ENCODE assay signal across 28 mouse cellular contexts in genomic region chr7:98586313-98586712, GRCm38 (mm10).
A peak's percentile ranks its signal among the peaks of the same experiment; 100 is the strongest.
DNase-seq lines count a peak whose midpoint lies in the region; ATAC-seq and TF ChIP-seq lines count a peak whose summit lies in the region.
"Had no signal": no experiment of that assay in that cellular context is flagged by ENCODE, and none has a peak within 500 bp of the region (broad histone marks: within the 10 kb centered on the region; RNA-seq: fewer than 3 reads in every experiment).

No protein-coding gene starts in this region.

- peak; percentile 31; the same call in 1 of the 2 replicates for ATAC-seq in monocyte, adult 5-6 weeks (replicated peaks; ENCODE audit: insufficient number of reproducible peaks, low FRiP score, low TSS enrichment, poor library complexity, severe bottlenecking)
- ATAC-seq: forebrain, embryonic 14.5 days; intestine, embryonic 15.5 days; lung, postnatal 0 days had no signal

- in situ Hi-C loops in CH12.LX (cut with MboI; ENCODE audit: low pct_ligation_motif_present, low pct_unique_long_range_greater_than_20kb, low sequenced_read_pairs): no loop called here

- no peak for TF ChIP-seq CTCF in CH12.LX (conservative IDR thresholded peaks at IDR 0.05 in 1 of 2, IDR thresholded peaks at IDR 0.05 in 1 of 2; ENCODE audit: low read depth in 2 of 2, low read length in 2 of 2)

- H3K79me2 ChIP-seq in CH12.LX (replicated peaks; ENCODE audit: control insufficient read depth, extremely low read depth, insufficient read depth, poor library complexity, severe bottlenecking): no peaks in the 10 kb centered on the region

- peaks cover 13 to 48% of the 10 kb centered on the region in 2 experiments for H3K4me1 ChIP-seq in CH12.LX (ENCODE audit: control insufficient read depth in 1 of 2, insufficient read depth in 2 of 2)
- H3K4me1 ChIP-seq: hindbrain, embryonic 10.5 days; hindbrain, embryonic 15.5 days; intestine, embryonic 15.5 days; kidney, embryonic 15.5 days; liver, embryonic 13.5 days; midbrain, embryonic 12.5 days had no signal

- H3K27ac ChIP-seq in CH12.LX (ENCODE audit: insufficient read depth, low read depth): no peak overlapping the region
- H3K27ac ChIP-seq: embryonic facial prominence, embryonic 12.5 days; heart, embryonic 13.5 days; hindbrain, embryonic 10.5 days; hindbrain, embryonic 15.5 days; intestine, embryonic 15.5 days; kidney, embryonic 15.5 days; layer of hippocampus, adult 2 months; left cerebral cortex, adult 2 months; liver, embryonic 13.5 days; midbrain, embryonic 12.5 days had no signal

- H3K4me2 ChIP-seq in CH12.LX (ENCODE audit: insufficient read depth, low read depth, poor library complexity, severe bottlenecking): no peak overlapping the region
- H3K4me2 ChIP-seq: embryonic facial prominence, embryonic 12.5 days; heart, embryonic 13.5 days; hindbrain, embryonic 15.5 days; intestine, embryonic 15.5 days; kidney, embryonic 15.5 days; liver, embryonic 13.5 days; midbrain, embryonic 12.5 days had no signal

- no peaks in the 10 kb centered on the region for H3K9me3 ChIP-seq in CH12.LX (replicated peaks; ENCODE audit: low read length)
- H3K9me3 ChIP-seq: embryonic facial prominence, embryonic 12.5 days; heart, embryonic 13.5 days; hindbrain, embryonic 10.5 days; hindbrain, embryonic 15.5 days; intestine, embryonic 15.5 days; kidney, embryonic 15.5 days; liver, embryonic 13.5 days; megakaryocyte, embryonic 14.5 days; midbrain, embryonic 12.5 days had no signal

- no peak for TF ChIP-seq POLR2A in CH12.LX (IDR thresholded peaks at IDR 0.05; ENCODE audit: low read depth, low read length)

- no peak for TF ChIP-seq RAD21 in CH12.LX (IDR thresholded peaks at IDR 0.05; ENCODE audit: low read depth, low read length)

- dilution Hi-C loops in CH12.LX (cut with MboI; ENCODE audit: extremely low pct_ligation_motif_present, extremely low pct_unique_long_range_greater_than_20kb, low sequenced_read_pairs): no loop called here

- H3K4me3 ChIP-seq in CH12.LX (replicated peaks in 1 of 3; ENCODE audit: low read depth in 2 of 3, low read length in 2 of 3, poor library complexity in 1 of 3): no peak overlapping the region
- H3K4me3 ChIP-seq: embryonic facial prominence, embryonic 12.5 days; heart, embryonic 13.5 days; hindbrain, embryonic 10.5 days; hindbrain, embryonic 15.5 days; intestine, embryonic 15.5 days; kidney, embryonic 15.5 days; layer of hippocampus, adult 2 months; left cerebral cortex, adult 2 months; liver, embryonic 13.5 days; megakaryocyte, embryonic 14.5 days; midbrain, embryonic 12.5 days had no signal

- TF ChIP-seq EP300 in CH12.LX (IDR thresholded peaks at IDR 0.05; ENCODE audit: low read length): 0 out of 2 replicates have a peak, but pooled peaks have one; percentile 40

- peaks cover 12 to 28% of the 10 kb centered on the region in 2 experiments for H3K36me3 ChIP-seq in CH12.LX (replicated peaks in 1 of 2; ENCODE audit: control insufficient read depth in 1 of 2, insufficient read depth in 1 of 2, low read length in 1 of 2)

- no peak overlapping the region for H3K9ac ChIP-seq in CH12.LX (ENCODE audit: insufficient read depth, low read depth)
- H3K9ac ChIP-seq: embryonic facial prominence, embryonic 12.5 days; heart, embryonic 13.5 days; hindbrain, embryonic 15.5 days; intestine, embryonic 15.5 days; kidney, embryonic 15.5 days; liver, embryonic 13.5 days; midbrain, embryonic 12.5 days had no signal

- peak; percentile 71 to 72 for DNase-seq in spleen, postnatal 36 days (ENCODE audit: low spot score in 2 of 2)
- DNase-seq in spleen, adult 18-20 months: no peak
- peak; percentile 71 for DNase-seq in CH12.LX (ENCODE audit: extremely low read depth)
- DNase-seq in testis, postnatal 14 days (ENCODE audit: low spot score): no peak
- no peak for DNase-seq in cerebellum, adult 9-11 months
- DNase-seq: adrenal gland, postnatal 10 days; cerebellum, adult 8-10 months; embryo, embryonic 11 days; heart, postnatal 10 days; left cerebral cortex, postnatal 4 days; liver, embryonic 13.5 days; lung, adult 18-20 months; lung, postnatal 4 days; retina, postnatal 1 day; right cerebral cortex, postnatal 14 days had no signal

- no peaks in the 10 kb centered on the region for H3K27me3 ChIP-seq in CH12.LX (replicated peaks)
- H3K27me3 ChIP-seq: embryonic facial prominence, embryonic 12.5 days; heart, embryonic 13.5 days; hindbrain, embryonic 15.5 days; intestine, embryonic 15.5 days; kidney, embryonic 15.5 days; liver, embryonic 13.5 days; megakaryocyte, embryonic 14.5 days; midbrain, embryonic 12.5 days had no signal

TF ChIP-seq in CH12.LX, 34 proteins besides CTCF, POLR2A, EP300 and RAD21:
- TF ChIP-seq ETS1 (conservative IDR thresholded peaks at IDR 0.05; ENCODE audit: low read depth, low read length): peak; percentile 17; the same call in 1 of the 2 replicates
- TF ChIP-seq RCOR1 (conservative IDR thresholded peaks at IDR 0.05; ENCODE audit: low read depth, low read length): no peak
- no peak for TF ChIP-seq USF1 (IDR thresholded peaks at IDR 0.05; ENCODE audit: low read depth, low read length)
- peak; percentile 51; the same call in 1 of the 2 replicates for TF ChIP-seq MEF2A (IDR thresholded peaks at IDR 0.05; ENCODE audit: borderline replicate concordance, low read depth, low read length)
- peak; percentile 47 for TF ChIP-seq IRF4 (IDR thresholded peaks at IDR 0.05; ENCODE audit: low read depth, low read length)
- peak; percentile 42; the same call in 1 of the 2 replicates for TF ChIP-seq MYC (IDR thresholded peaks at IDR 0.05; ENCODE audit: low read depth, low read length)
- TF ChIP-seq BHLHE40 (IDR thresholded peaks at IDR 0.05; ENCODE audit: low read depth, low read length): peak; percentile 74
- TF ChIP-seq MAZ (IDR thresholded peaks at IDR 0.05; ENCODE audit: low read depth, low read length): 0 out of 2 replicates have a peak, but pooled peaks have one; percentile 29
- peak; percentile 21; the same call in 1 of the 2 replicates for TF ChIP-seq TCF12 (IDR thresholded peaks at IDR 0.05; ENCODE audit: low read depth, low read length)

Comparison
In these comparisons a context has a peak if more than half of its experiments do, and no peak if none do; other contexts are left out.
1. DNase-seq: peak in spleen, postnatal 36 days (2 of 2) and CH12.LX (single experiment); none in spleen, adult 18-20 months (0 of 2), testis, postnatal 14 days (single experiment) and cerebellum, adult 9-11 months (single experiment).